Mouse (Mus musculus): ENCODE measurements around the gene Zyx. TPM values are rescaled to one million over a fixed set of nuclear protein-coding genes. Genes with fewer than 3 reads are reported as not detected.
A peak's percentile ranks its signal among the peaks of the same experiment; 100 is the strongest.

The Zyx gene
- polyA plus RNA-seq, 1 experiment from 2014 or later: 60.5 TPM

GRCm38 (mm10) chr6:42376504-42377019 lies 27.1 kb downstream of the Zyx start:
- no peak overlapping the region for H3K27ac ChIP-seq (replicated peaks)
- H3K27me3 ChIP-seq (ENCODE audit: control insufficient read depth, insufficient read depth, low read length): no peaks in the 10 kb centered on the region
- no peaks in the 10 kb centered on the region for H3K36me3 ChIP-seq (ENCODE audit: control insufficient read depth, insufficient read depth, low read length)
- no peak overlapping the region for H3K9ac ChIP-seq (ENCODE audit: low read length)
- TF ChIP-seq EP300 (optimal IDR thresholded peaks at IDR 0.05) (no peak), CTCF (IDR thresholded peaks at IDR 0.05; ENCODE audit: low read depth) (no peak)
- no peak overlapping the region for H3K4me3 ChIP-seq (ENCODE audit: low read depth, low read length)
- whole genome bisulfite sequencing: 70% methylated on average over 6 of the region's 6 CpGs
- no peak overlapping the region for H3K4me2 ChIP-seq (replicated peaks; ENCODE audit: low read depth)
- no peak for ATAC-seq (ENCODE audit: low FRiP score, low TSS enrichment)
- DNase-seq (ENCODE audit: low spot score): no peak
- no peaks in the 10 kb centered on the region for H3K9me3 ChIP-seq (ENCODE audit: control insufficient read depth, low read length)
- peaks cover 8% of the 10 kb centered on the region; the same call in 1 of the 2 replicates for H3K4me1 ChIP-seq (replicated peaks; ENCODE audit: control insufficient read depth, insufficient read depth)

GRCm38 (mm10) chr6:42377280-42377679 lies 27.9 kb downstream of the Zyx start:
- no peak for ATAC-seq (ENCODE audit: low FRiP score, low TSS enrichment)
- Histone ChIP-seq H3K4me2 (replicated peaks; ENCODE audit: low read depth) (no peak overlapping the region), H3K36me3 (ENCODE audit: control insufficient read depth, insufficient read depth, low read length) (no peaks in the 10 kb centered on the region), H3K27me3 (ENCODE audit: control insufficient read depth, insufficient read depth, low read length) (no peaks in the 10 kb centered on the region), H3K9me3 (ENCODE audit: control insufficient read depth, low read length) (no peaks in the 10 kb centered on the region), H3K9ac (ENCODE audit: low read length) (no peak overlapping the region), H3K4me1 (replicated peaks; ENCODE audit: control insufficient read depth, insufficient read depth) (peaks cover 5% of the 10 kb centered on the region; the same call in 1 of the 2 replicates), H3K4me3 (ENCODE audit: low read depth, low read length) (no peak overlapping the region), H3K27ac (replicated peaks) (no peak overlapping the region)
- DNase-seq (ENCODE audit: low spot score): no peak
- TF ChIP-seq EP300 (optimal IDR thresholded peaks at IDR 0.05): no peak
- no peak for TF ChIP-seq CTCF (IDR thresholded peaks at IDR 0.05; ENCODE audit: low read depth)
- WGBS: 57% methylated on average over 5 of the region's 5 CpGs

GRCm38 (mm10) chr6:42379551-42379950 lies 30.1 kb downstream of the Zyx start:
- Histone ChIP-seq H3K4me1 (replicated peaks; ENCODE audit: control insufficient read depth, insufficient read depth) (no peaks in the 10 kb centered on the region; the same call in 1 of the 2 replicates), H3K4me2 (replicated peaks; ENCODE audit: low read depth) (no peak overlapping the region), H3K9ac (ENCODE audit: low read length) (no peak overlapping the region), H3K36me3 (ENCODE audit: control insufficient read depth, insufficient read depth, low read length) (no peaks in the 10 kb centered on the region), H3K27me3 (ENCODE audit: control insufficient read depth, insufficient read depth, low read length) (no peaks in the 10 kb centered on the region), H3K27ac (replicated peaks) (0 out of 2 replicates have a peak overlapping the region, but pooled peaks have one; percentile 5), H3K4me3 (ENCODE audit: low read depth, low read length) (no peak overlapping the region), H3K9me3 (ENCODE audit: control insufficient read depth, low read length) (no peaks in the 10 kb centered on the region)
- ATAC-seq (ENCODE audit: low FRiP score, low TSS enrichment): no peak
- no peak for TF ChIP-seq EP300 (optimal IDR thresholded peaks at IDR 0.05)
- no peak for TF ChIP-seq CTCF (IDR thresholded peaks at IDR 0.05; ENCODE audit: low read depth)
- WGBS: 45% methylated on average over 3 of the region's 3 CpGs
- no peak for DNase-seq (ENCODE audit: low spot score)

GRCm38 (mm10) chr6:42380416-42381144 lies 31.1 kb downstream of the Zyx start:
- Histone ChIP-seq H3K27me3 (ENCODE audit: control insufficient read depth, insufficient read depth, low read length) (no peaks in the 10 kb centered on the region), H3K4me1 (replicated peaks; ENCODE audit: control insufficient read depth, insufficient read depth) (no peaks in the 10 kb centered on the region; the same call in 1 of the 2 replicates), H3K36me3 (ENCODE audit: control insufficient read depth, insufficient read depth, low read length) (no peaks in the 10 kb centered on the region), H3K4me3 (ENCODE audit: low read depth, low read length) (no peak overlapping the region), H3K9ac (ENCODE audit: low read length) (no peak overlapping the region), H3K4me2 (replicated peaks; ENCODE audit: low read depth) (no peak overlapping the region), H3K27ac (replicated peaks) (no peak overlapping the region), H3K9me3 (ENCODE audit: control insufficient read depth, low read length) (no peaks in the 10 kb centered on the region)
- DNase-seq (ENCODE audit: low spot score) (no peak), ATAC-seq (ENCODE audit: low FRiP score, low TSS enrichment) (no peak)
- TF ChIP-seq CTCF (IDR thresholded peaks at IDR 0.05; ENCODE audit: low read depth) (peak; percentile 88), EP300 (optimal IDR thresholded peaks at IDR 0.05) (no peak)
- WGBS: 35% methylated on average over 8 of the region's 8 CpGs

GRCm38 (mm10) chr6:42381221-42381620 lies 31.8 kb downstream of the Zyx start:
- WGBS: 78% methylated on average over 2 of the region's 2 CpGs

GRCm38 (mm10) chr6:42381916-42382381 lies 32.5 kb downstream of the Zyx start:
- H3K9me3 ChIP-seq (ENCODE audit: control insufficient read depth, low read length): no peaks in the 10 kb centered on the region
- no peaks in the 10 kb centered on the region; the same call in 1 of the 2 replicates for H3K4me1 ChIP-seq (replicated peaks; ENCODE audit: control insufficient read depth, insufficient read depth)
- no peak overlapping the region for H3K9ac ChIP-seq (ENCODE audit: low read length)
- ATAC-seq (ENCODE audit: low FRiP score, low TSS enrichment) (0 out of 2 replicates have a peak, but pooled peaks have one; percentile 60), DNase-seq (ENCODE audit: low spot score) (no peak)
- H3K4me2 ChIP-seq (replicated peaks; ENCODE audit: low read depth): no peak overlapping the region
- TF ChIP-seq EP300 (optimal IDR thresholded peaks at IDR 0.05) (no peak), CTCF (IDR thresholded peaks at IDR 0.05; ENCODE audit: low read depth) (no peak)
- 25% methylated on average over 9 of the region's 9 CpGs for WGBS
- H3K4me3 ChIP-seq (ENCODE audit: low read depth, low read length): no peak overlapping the region
- H3K27me3 ChIP-seq (ENCODE audit: control insufficient read depth, insufficient read depth, low read length): no peaks in the 10 kb centered on the region
- H3K36me3 ChIP-seq (ENCODE audit: control insufficient read depth, insufficient read depth, low read length): no peaks in the 10 kb centered on the region
- H3K27ac ChIP-seq (replicated peaks): peak overlapping the region; percentile 56; the same call in 1 of the 2 replicates

More at GRCm38 (mm10) chr6:42381221-42381620, 31.8 kb downstream of the Zyx start:
- H3K4me2 ChIP-seq (replicated peaks; ENCODE audit: low read depth): no peak overlapping the region
- no peaks in the 10 kb centered on the region for H3K27me3 ChIP-seq (ENCODE audit: control insufficient read depth, insufficient read depth, low read length)
- H3K36me3 ChIP-seq (ENCODE audit: control insufficient read depth, insufficient read depth, low read length): no peaks in the 10 kb centered on the region
- no peak overlapping the region for H3K27ac ChIP-seq (replicated peaks)
- H3K4me3 ChIP-seq (ENCODE audit: low read depth, low read length): no peak overlapping the region
- no peak overlapping the region for H3K9ac ChIP-seq (ENCODE audit: low read length)
- no peaks in the 10 kb centered on the region for H3K9me3 ChIP-seq (ENCODE audit: control insufficient read depth, low read length)
- TF ChIP-seq CTCF (IDR thresholded peaks at IDR 0.05; ENCODE audit: low read depth) (no peak), EP300 (optimal IDR thresholded peaks at IDR 0.05) (no peak)
- ATAC-seq (ENCODE audit: low FRiP score, low TSS enrichment) (no peak), DNase-seq (ENCODE audit: low spot score) (no peak)
- no peaks in the 10 kb centered on the region; the same call in 1 of the 2 replicates for H3K4me1 ChIP-seq (replicated peaks; ENCODE audit: control insufficient read depth, insufficient read depth)
